Mouse (Mus musculus) WW6 (cell line): ENCODE results near the gene Ap3d1.
A peak's percentile ranks its signal among the peaks of the same experiment; 100 is the strongest.

Experiments
- DNase-seq: peaks from one replicate; pipeline ENCODE4 v3.0.0-alpha.2; 2013; ENCODE audit warnings: low read depth, low spot score

The Ap3d1 gene

DNA sequence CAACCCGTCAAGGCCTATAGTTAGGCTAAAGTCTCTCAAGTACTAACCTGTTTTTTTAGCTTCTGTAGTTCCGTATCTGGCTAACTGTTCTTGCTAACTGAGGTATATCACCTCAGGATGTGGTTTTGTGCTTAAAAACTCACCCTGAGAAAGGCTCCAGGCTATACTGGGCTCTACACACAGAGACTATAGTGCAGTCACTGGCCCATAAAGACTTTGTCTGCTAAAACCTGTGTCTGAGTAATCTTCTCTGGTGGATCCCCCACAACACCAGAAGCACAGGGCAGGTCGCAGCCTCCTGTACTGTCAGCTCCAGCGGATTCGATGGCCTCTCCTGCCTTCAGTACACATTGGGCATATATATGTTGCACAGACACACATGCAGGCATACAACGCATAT, 60.1 kb downstream of the Ap3d1 start:
- DNase-seq: no peak

DNA sequence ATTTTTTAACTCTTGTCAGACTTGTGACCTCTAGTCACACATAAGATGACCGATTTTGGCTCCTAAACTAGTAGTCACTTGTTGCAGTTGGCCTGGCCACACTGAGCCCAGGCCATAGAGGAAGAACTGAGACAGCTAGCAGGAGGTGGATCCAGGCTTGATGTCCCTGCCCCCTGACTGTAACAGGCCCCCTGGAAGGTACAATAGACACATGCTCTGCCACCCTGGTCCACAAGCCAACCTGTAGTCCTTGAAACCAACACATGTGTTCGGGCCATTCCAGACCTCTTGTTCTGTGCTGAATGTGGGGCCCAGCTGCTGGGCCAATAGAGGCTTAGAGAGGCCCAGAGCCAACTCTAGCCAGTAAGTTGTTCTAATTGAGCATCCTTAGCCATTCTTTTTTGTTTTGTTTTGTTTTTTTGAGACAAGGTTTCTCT, 61.8 kb downstream of the Ap3d1 start:
- DNase-seq: no peak

DNA sequence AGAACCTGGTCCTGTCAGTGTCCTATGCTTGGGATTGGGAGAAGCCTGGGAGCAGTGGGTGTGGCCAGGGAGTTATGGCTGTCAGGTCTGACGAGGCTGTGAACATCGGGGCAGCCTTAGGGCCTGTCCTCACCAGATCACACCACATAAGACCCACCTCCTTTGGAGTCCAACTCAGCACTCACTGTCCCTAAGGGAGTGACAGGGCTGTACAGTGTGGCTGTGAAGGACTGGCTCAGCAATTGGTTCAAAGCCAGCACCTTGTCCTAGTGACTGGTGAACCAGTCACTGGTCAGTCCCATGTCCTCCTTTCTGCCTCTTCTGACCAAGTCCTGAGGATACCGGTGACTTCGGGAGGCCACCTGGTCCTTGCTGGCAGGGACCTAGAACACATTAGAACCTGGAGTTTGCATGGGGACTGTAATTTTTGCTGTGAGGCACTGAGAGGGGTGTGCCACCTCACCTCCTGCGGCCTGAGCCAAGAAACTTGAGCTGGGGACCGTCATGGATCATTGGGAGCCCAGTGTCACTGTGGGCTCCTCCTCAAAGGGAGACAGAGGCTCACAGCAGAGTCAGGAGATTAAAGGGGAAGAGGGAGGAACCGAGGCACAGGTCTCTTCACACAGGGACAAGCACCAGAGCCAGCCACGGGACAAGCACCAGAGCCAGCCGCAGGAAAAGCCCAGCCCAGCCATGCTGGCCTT, 62.4 kb downstream of the Ap3d1 start:
- no peak for DNase-seq

DNA sequence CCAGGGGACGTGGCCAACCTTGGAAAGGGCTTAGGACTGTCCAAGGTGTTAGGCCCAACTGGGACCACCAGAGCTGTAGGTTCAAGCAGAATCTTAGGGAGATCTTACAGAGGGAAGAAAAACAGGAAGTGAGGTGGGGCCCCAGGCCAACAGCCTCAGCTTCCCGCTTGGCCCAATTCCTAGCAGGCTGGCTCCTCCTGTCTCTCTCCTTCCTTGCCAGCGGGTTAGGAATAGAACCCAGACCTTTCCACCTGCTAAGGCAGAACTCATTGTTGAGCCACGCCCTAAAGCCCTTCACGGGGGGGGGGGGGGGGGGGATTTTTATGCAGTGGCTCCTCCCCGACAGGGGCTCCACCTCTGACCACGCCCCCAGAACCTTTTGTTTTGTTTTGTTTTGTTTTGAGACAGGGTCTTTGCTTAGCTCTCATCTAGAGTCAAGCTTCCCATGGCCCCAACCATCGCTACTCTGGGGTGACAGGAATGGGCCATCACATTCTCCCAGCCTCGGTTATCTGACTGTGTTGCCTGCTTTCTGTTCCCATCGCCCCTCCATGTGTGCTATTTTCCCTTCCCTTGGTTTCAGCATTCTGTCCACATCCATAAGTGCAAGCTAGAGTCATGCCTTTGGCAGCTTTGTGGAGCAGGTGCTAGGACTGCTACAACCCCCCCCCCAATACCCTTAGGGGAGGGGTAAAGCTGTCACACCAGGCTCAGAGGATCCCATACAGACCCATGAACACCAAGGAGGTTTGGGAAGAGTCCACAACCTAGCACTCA, 63.3 kb downstream of the Ap3d1 start:
- DNase-seq: no peak

DNA sequence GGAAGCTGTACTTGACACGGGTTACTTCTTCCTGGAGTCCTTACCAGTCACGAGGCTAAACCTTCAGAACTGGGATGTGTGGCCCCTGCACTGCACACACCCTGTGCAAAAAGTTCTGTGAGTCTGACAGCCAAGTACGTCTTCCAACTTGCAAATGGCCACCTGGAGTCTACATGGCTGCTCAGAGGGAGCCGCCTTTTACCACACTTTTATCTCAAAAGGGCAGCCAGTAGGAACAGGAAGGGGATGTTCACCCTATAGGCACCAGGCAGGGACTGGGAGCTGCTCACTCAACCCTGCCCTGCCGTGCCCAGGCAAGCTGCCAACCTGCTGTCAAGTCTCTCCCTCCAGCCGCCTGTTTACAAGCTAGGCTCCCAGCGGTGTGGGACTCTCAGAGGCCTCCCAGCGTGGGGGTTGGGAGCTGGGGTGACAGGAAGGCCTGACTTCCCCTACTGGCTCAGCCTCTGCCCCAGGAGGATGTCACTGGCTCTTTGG, 64.1 kb downstream of the Ap3d1 start, which contains the start of gene Mknk2:
Mknk2 (minus strand) TSS at position 171 of the 495 bp plus-strand sequence.
- DNase-seq: no peak

DNA sequence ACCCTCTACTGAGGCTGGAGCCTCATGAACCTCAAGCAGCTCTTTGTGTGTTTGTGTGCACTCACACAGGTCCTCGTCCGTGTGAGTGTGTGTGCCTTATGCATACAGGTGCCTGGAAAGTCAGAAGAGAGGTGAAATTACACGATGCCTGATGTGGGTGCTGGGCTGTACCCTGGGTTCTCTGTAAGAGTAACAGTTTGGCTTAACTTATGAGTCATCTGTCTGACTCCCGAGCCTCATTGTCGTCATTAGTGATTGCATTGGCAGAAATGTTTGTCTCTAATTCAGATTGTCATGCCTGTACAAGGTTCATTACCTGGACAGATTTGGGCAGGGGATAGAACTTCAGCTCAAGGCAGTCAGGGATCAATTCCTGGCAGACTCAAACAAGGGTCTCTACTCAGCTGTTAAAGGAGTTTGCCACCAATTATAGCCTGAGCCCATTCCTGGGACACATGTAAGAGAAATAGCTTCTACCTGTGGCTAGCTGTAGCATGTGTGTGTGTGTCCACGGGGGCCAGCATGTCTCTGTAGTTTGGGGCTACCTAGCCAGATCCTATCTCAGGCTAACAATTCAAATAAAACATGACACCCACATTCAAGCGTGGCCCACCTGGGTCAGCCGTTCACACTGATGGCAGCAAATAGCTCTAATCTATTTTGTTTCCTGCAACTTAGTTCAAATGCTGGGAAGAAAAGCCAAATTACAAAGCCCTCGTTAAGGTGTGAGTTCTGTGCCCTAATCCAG, 64.8 kb downstream of the Ap3d1 start:
- no peak for DNase-seq

DNA sequence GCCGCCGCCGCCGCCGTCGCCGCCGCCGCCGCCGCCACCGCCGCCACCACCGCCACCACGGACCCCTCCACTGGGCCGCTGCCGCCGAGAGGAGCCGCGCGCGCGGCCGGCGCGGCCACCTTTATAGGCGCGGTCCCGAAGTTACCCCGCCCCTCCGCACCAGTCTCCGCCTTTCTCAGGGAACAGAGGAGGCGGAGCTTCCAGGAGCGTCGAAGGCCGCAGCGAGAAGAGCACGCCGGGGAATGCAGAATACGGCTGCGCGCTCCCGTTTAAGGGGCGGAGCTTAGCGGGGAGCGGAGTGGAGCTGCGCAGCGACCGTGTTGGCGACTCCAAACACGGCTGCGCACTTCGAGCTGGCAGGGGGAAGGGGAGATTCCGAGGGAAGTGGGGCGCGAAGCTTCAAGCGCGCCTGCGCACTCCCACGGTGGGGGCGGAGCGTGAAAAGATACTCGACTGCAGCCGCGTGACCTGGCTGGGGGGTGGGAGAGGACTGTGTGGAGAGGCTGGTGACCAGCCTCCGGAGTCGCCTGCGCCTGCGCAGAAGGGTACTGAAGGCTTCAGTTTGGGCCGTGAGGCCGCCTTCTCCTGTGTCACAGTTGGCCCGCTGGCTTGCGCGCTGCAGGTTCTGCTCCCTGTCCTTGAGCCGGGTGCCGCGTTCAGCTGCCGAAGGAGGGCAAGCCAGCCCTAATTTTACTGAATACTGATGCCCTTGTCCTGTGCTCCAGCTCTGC, 65.7 kb downstream of the Ap3d1 start:
- DNase-seq: peak; percentile 99

DNA sequence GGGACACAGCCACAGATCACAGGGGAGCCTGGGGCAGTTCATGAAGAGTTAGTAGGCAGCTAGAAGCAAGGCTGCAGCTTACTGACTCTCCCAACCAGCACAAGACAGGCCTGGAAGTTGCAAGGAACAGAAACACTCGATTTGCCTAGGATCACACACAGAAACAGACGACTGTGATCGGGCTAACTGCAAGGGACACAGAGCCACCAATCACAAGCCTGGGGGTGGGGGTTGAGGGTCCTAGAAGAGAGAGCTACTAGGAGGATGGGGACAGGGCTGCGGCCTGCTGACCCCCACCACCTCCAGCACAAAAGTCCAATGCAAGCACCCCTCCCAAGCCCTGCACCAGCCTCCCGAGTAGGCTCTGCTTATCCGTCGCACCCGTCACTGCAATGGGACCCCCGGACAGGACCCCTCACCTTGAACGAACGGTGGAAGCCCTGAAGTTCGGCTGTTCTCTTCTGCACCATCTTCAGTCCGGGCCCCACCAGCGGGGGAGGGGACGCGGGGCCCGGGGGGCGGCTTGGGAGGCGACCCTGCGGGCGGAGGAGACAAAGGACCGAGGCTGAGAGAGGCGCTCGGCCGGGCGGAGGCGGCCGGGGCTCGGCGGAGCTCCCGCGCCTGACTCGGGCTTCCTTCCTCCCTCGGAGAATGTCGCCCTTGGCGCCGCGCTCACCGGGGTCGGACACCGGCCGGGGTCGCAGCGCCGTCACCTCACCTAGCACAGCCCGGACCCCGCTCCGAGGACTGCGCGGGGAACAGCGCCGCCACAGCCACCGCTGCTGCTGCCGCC, 66.5 kb downstream of the Ap3d1 start:
- DNase-seq: no peak

DNA sequence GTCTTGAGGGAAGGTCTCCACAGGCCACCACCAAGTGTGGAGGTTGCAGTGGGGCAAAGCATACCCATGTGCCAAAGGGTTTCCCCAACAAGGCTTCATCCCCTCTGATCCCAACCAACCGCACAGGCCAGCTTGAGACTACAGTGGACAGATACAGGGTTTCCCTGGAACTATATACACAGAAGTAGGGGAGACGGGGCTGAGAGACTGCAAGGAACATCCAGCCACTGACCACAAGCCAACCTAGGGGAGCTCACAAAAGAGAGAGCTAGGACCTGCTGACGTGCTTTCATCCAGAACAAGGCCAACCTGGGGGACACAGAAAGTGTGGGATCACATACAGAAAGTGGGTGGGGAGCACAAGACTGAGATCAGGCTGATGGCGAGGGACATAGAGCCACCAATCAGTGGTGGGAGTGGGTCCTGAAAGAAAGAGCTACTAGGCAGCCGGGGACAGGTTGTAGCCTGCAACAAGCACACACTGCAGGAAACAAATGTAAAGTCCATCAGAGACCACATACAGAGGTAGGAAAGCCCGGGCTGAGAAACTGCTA, 67.1 kb downstream of the Ap3d1 start:
- DNase-seq: no peak

DNA sequence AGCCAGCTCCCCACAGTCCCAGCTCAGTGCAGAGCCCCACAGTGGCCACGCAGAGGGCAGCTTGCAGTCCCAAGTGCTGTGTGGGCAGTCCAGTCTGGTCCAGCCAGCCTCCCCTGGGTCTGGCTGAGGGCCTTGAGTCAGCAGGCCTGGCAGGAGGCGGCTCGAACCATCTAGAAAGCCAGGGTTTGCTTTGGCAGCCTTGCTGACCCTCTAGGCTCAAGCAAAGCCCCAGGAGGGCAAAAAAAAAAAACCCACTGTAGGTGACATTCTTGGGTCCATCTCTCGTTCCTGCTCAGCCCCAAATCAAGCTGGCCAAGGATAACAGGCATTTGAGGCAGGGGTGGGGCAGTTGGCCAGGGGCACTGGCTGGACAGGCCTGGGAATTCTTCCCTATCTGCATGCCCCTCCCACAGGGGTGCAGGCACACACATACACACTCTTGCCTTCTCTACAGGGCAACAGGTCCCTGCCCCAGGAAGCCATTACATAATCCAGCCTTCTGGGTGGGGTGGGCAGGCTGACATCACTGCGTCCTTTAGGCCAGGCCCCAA, 67.8 kb downstream of the Ap3d1 start:
- no peak for DNase-seq

DNA sequence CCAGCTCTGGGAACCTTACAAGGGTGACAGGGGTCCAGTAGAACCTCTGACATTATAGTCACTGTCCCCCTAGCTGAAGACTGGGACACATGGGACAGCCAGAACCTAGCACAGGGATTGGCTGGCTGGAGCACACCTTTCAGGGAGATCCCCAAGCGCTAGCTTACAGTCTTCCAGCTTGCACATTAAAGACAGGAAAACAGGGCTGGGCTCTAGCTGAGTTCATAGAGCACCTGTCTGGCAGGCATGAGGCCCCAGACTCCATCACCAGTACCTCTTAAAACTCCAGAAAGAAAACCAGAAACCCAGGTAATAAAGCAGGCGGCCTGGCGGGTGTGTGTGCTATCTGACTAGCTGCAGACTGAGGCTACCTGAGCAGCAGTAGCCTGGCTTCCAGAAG, 68.4 kb downstream of the Ap3d1 start:
- DNase-seq: no peak

DNA sequence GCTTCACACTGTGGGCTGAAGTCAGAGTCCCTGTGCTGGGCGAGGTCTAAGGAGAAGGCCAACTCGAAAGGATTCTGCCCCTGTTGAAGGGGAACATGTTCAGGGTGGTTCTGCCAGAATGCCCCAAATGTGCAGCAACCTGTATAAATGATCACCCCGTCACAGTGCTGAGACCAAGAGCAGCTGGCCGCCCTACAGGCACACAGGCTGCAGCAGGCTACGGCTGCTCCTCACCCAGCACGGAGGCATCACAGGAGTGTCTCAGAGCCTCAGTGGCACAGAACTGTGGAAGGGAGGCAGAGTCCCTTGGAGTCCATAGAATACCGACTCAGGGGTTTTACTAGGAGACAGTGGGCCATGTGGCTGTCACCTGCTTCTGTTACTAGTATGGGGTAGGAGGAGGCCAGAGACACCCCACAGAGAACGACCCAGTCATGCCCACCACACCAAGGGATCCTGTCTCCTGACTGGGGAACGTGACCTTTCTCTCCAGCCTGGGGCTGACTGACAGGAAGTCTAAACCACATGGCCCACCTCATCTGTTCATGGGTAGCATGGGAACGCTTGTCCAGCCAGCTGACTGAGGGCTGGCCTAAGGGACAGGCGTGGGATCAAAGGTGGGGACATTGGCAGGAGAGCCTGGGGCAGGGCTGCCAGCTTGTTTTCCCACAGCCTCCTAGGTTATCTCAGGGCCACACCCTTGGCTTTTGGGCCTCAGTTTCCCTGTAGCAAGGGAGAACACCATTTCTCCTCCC, 70.0 kb downstream of the Ap3d1 start:
- DNase-seq: no peak

DNA sequence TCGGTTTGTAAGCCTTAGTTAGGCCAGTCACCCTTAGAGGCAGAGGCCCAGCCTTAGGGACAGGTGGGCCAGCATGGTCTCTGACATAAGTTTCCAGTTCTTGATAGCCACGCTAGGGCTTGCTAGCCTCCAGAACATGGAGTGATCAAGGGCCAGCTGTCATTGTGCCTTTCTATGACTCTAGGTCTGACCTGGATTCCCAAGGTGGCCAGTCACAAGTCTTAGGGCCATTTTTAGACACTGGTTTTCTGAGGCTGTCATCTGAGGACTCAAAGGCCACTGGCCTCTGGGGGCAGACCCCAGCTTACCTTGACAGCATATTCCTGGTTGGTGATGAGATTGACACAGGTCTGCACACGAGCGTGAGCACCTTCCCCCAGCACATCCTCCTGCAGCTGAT, 70.8 kb downstream of the Ap3d1 start:
- DNase-seq: no peak

DNA sequence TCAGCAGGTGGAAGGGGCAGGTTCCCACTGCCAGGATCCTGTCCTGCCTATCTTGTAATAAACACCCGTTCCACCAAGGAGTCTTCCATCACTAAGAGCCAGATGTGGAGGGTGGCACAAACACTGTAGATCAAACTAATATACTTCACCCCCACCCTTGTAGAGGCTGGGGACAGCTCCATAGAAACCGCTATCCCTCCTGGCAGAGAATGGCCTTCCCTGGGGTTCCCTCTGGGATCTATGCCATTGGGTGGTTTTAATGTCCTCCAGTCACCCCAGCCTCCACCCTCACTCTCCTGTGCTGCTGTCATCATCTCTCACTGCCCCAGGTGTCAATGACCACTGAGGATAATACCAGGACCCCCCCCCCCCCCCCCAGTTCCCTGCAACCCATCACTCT, 71.5 kb downstream of the Ap3d1 start:
- DNase-seq: no peak

DNA sequence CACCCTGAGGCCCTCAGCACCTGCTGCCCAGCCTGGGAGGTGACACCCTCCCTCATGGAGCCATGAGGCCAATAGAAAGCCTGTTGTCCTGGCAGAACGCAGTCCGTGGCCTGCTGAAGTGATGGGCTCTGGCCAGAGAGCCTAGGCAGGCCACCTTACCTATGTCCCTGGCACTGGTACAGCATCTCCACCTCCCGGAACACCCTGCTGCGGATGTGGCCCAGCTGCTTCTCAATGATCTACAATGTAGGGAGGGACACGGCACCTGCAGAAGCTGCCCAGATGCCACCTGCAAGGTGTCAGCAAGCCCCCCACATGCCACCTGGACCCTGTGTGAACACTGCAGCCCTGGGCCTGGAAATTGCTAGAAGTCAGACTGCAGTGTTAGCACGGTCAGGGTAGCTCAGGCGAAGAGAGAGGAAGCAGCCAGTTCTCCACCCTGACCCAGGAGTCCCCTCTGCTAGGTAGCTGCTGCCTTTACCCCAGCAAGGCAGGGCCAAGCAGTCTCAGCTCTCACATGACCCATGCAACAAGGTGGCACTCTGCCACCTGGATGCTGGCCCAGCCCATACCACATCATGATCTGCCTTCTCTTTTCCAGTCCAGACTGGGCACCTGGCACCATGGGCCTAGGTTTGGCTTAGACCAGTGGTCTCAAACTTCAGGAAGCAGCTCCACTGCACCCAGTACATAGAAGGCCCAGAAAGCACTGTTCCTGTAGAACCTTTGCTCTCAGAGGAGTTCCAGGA, 72.2 kb downstream of the Ap3d1 start:
- DNase-seq: no peak

DNA sequence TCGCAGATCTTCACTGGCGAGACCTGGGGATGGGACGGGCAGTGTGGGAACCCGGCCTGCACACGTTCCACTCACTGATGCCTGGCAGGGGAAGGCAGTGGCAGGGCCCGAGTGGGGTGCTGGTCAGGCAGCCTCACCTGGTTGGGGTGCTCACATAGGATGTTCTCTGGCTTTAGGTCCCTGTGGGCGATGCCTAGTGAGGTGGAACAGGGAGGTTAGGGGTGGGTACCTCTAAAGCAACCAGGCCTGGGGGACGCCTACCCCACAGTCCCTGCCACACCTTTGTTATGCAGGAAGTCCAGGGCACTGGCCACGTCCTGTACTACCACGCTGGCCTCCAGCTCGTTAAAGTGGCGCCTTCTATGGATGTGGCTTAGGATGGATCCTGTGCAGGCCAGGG, 73.0 kb downstream of the Ap3d1 start:
- DNase-seq: no peak

DNA sequence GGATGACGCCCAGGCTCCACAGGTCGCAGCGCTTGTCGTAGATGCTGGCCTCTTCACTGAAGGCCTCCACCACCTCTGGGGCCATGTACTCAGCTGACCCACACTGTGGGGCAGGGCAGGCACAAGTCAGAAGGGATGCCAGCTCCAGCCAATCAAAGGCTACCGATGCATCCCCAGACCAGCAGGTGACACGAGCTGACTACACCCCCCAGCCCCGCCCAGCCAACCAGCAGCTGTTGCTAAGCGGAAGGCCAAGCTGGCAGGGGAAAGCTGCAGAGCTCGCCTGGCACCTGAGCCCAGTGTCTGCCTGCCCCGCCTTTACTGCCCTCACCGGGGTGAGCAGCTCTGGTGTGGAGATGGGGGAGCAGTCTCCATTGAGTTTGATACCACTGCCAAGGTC, 73.5 kb downstream of the Ap3d1 start:
- no peak for DNase-seq

DNA sequence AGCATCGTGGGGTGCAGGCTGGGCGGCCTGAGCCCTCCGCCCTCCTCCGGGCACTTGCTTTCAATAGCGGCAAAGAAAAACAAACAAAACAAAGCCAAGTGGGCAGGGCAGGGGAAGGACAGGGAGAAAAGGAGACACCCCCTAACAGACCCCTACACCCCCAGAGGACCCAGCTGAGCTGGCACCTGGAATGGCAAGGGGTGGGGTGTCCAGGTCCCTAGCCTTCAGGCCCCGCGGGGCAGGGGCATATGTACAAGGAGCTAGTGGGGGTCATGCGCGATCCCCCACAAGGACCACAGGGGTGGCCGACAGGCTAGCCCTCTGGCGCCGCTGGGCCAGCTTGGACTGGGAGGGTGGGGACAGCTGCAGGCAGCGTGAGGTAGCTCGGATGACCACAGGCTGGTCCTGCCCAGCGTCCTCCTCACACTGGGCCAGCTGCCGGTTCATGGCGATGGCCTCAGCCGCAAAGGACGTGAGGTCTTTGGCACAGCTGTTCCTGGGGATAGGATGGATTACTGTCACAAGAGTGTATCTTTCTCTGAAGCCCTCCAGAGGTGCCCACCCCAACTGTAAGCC, 75.1 kb downstream of the Ap3d1 start:
- no peak for DNase-seq
